Mouse (Mus musculus) heart, postnatal 25 days (tissue): Measurements from ENCODE around the gene Aifm2. TPM values are rescaled to one million over a fixed set of nuclear protein-coding genes. Genes with fewer than 3 reads are reported as not detected.

Source experiments
- DNase-seq: peaks from one replicate; pipeline ENCODE4 v3.0.0; 2022; ENCODE audit warnings: low spot score
- intact Hi-C: fragments of 180-260 bp; cut with DNase I; formaldehyde crosslinking; loops from one replicate; pipeline ENCODE4 v1.15.1; 2025
- total RNA-seq, 2 experiments: library from RNA; stranded (reverse); gene quantifications; 2 replicates each; pipeline ENCODE4 v1.2.3; 2021

Aifm2 gene
- 10 to 100 TPM; 31.3 to 31.6 TPM for total RNA-seq

DNA sequence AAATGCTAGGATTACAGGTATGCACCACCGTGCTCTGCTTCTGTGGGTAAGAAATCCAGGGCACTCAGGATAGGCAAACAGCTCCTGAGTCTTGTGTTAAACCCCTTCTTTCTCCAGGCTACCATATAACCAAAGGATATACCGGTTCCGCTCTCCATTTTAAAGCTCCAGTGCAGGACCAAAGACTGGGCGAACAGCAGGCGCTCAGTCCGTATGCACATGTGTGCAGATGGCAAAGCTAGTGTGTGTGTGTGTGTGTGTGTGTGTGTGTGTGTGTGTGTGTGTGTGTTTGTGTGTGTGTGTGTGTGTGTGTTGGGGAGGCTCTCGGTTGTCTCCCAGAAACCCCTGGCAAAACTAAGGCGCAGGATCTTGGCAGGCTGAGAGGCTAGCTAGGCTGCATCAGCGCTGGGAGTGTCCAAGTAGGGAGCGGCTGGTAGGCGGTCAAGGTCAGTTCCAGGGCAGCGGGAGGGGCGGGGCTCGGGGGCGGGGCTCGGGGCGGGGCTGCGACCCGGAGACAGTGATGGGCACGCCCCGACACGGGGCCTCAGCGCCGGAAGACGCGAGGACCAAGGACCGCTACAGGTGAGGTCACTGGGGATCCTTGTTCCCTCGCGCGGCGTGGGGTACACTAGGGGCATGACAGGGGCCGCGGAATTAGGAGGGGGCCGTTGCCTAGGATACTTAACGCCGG is at the start of gene Aifm2:
Gene Aifm2, plus strand, starts transcription at position 493 of the 691 bp plus-strand sequence.
- intact Hi-C loops = no loop called here
- DNase-seq = peak; percentile 51

DNA sequence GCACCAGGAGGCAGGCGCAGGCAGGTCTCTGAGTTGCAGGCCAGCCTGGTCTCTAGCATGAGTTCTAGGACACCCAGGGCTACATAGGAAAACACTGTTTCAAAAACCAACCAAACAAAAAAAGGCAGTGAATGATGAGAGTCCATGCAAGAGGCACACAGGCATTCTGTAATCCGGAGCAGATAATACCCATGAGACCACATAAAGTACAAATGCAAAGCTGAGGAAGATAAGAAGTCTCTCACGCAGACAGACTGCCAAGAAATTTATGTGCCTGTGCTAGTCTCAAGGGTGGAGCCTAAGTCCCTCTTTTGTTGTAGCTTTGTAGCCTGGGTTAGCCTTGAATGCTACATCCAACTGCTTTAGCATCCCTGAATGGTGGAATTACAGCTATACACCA is 49.4 kb upstream of the Aifm2 start:
- intact Hi-C loops = no loop called here
- no peak for DNase-seq

DNA sequence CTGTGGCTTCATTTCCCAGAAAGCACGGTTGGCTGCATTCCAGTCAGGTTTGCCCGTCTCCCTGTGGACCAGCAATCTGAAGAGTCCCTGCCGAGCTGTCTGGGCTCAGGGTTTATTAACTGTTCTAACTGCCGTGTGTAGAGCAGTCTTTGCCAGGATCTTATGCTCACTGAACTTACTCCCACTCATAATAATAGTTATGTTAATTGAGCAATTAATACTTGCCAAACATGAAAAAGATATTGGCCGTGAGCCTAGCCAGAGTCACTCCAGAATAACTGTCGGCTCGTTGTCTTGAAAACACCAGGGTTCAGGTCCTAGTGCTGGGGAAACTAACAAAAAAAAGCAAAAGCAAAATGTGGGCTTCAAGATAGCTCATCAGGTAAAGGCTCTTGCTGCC is 45.8 kb upstream of the Aifm2 start:
- intact Hi-C loops = no loop called here
- DNase-seq = no peak

DNA sequence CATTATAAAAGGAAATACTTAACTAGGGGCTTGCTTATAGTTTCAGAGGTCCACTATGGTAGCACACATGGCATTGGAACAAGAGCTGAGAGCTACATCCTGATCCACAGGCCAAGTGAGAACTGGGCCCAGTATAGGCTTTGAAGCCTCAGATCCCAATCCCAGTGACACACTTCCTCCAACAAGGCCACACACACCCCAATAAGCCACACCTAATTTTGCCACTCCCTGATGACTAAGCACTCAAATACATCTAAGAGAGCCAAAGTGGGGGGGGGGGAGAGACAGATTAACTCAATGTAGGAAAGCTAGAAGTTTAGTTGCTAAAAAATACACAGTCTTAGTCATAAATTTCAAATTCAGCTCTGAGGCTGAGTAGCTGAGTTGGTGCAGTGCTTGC is 45.2 kb upstream of the Aifm2 start:
- intact Hi-C loops = no loop called here
- DNase-seq = no peak

GRCm38 (mm10) chr10:61670758-61671157 is 44.3 kb upstream of the Aifm2 start:
- intact Hi-C loops = no loop called here
- no peak for DNase-seq

GRCm38 (mm10) chr10:61675935-61676334 is 39.1 kb upstream of the Aifm2 start:
- DNase-seq = no peak
- intact Hi-C loops = no loop called here

DNA sequence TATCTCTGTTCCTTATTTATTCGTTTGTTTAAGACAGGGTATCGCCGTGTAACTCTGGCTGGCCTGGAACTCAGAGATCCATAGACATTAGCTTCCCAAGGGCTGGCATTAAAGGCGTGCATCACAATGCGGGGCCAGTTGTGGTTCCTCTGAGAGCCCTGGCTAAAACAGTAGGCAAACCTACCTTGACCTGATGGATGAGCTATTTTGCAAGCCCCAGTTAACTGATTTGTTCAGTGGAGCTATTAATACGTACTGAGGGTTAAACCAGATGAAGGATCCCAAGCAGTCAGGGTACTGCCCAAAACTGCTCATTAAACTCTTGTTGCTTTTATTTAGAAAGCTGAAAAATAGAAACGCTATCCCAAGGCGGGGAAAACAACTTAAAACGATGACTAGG is 35.5 kb upstream of the Aifm2 start:
- intact Hi-C loops = no loop called here
- no peak for DNase-seq

GRCm38 (mm10) chr10:61680015-61680913 is 34.8 kb upstream of the Aifm2 start, which contains the start of gene Sar1a:
Gene Sar1a (plus strand): TSS chr10:61680299.
- peak; percentile 97 for DNase-seq
- intact Hi-C loops = no loop called here

- intact Hi-C loops = no loop called here
- DNase-seq = no peak
Observed at GRCm38 (mm10) chr10:61689405-61689804, 25.7 kb upstream of the Aifm2 start.

DNA sequence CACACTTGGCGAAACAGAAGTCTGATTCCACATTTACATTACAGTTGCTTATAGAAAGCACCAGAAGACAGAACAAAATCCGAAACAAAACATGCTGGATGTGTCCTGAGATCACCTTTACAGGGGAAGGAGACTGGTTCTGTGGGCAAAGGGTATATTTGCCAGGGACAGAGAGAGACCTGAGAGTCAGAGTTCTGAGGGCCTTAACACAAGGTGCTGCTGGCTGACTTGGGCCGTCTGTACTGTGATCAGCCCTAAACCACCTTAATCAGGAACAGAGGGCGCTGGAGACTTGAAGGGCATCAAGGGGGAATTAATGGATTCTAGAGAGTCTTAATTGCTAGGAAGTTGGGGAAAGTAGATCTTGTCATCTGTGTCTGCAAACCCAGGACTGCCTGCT is 21.5 kb upstream of the Aifm2 start:
- DNase-seq = no peak
- intact Hi-C loops = no loop called here

- intact Hi-C loops = no loop called here
- peak; percentile 90 for DNase-seq
Observed at GRCm38 (mm10) chr10:61694870-61695670, 20.0 kb upstream of the Aifm2 start, which contains the start of gene Tysnd1. Gene Tysnd1 (plus strand): TSS chr10:61695514.

DNA sequence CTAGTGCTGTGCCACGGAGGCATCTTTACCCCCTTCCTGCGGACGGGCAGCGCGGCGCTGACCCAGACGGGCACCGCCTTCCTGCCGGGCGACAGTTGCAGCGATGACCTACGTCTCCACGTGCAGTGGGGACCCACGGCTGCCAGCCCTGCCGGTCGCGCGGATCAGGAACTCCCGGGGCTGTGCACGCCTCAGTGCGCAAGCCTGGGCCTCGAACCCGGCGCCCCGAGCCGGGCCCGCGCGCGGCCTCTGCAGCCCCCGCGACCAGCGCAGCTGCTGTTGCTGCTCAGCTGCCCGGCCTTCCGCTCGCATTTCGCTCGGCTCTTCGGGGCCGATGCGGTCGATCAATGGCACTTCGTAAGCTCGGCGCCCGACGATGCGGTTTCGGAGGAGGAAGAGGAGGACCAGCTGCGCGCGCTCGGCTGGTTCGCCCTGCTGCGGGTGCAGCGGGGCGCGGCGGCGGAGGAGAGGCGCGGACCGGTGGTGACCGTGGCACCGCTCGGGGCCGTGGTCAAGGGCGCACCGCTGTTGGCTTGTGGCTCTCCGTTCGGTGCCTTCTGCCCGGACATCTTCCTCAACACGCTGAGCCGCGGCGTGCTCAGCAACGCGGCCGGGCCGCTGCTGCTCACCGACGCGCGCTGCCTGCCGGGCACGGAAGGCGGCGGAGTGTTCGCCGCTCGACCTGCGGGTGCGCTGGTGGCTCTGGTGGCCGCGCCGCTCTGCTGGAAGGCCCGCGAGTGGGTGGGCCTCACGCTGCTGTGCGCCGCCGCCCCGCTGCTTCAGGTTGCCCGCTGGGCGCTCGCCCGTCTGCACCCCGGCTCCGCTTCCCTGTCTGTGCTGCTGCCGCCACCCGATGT is 19.1 kb upstream of the Aifm2 start:
- intact Hi-C loops = no loop called here
- no peak for DNase-seq

DNA sequence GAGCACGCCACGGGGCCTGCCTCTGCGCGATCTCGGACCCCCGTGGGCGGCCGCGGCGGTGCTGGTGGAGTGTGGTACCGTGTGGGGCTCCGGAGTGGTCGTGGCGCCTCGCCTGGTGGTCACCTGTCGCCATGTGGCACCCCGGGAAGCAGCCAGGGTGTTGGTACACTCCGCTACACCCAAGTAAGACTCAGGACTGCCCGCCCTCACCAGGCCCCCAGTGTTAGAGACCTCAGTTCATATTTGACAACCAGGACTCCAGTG is 18.6 kb upstream of the Aifm2 start:
- intact Hi-C loops = no loop called here
- no peak for DNase-seq

DNA sequence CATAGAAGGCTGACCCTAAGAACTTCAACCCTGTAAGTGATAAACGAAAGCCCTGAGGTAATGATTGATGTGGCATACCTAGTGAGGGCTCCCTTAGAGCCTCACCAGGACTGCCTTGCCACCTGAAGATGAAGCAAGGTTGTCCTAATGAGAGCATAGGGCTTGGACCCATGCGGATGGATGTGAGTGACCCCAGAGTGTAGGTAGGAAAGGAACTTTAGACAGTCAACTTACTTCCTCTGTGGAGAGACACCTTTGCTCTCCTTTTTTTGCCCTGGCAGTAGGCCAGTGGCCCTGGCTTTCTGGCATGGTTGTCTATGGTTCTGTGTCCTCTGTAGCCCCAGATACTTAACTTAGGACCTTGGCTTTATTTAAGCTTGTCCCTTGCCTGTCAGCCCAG is 18.0 kb upstream of the Aifm2 start:
- DNase-seq = no peak
- intact Hi-C loops = no loop called here

GRCm38 (mm10) chr10:61704663-61705062 is 10.4 kb upstream of the Aifm2 start:
- DNase-seq = no peak
- intact Hi-C loops = no loop called here

DNA sequence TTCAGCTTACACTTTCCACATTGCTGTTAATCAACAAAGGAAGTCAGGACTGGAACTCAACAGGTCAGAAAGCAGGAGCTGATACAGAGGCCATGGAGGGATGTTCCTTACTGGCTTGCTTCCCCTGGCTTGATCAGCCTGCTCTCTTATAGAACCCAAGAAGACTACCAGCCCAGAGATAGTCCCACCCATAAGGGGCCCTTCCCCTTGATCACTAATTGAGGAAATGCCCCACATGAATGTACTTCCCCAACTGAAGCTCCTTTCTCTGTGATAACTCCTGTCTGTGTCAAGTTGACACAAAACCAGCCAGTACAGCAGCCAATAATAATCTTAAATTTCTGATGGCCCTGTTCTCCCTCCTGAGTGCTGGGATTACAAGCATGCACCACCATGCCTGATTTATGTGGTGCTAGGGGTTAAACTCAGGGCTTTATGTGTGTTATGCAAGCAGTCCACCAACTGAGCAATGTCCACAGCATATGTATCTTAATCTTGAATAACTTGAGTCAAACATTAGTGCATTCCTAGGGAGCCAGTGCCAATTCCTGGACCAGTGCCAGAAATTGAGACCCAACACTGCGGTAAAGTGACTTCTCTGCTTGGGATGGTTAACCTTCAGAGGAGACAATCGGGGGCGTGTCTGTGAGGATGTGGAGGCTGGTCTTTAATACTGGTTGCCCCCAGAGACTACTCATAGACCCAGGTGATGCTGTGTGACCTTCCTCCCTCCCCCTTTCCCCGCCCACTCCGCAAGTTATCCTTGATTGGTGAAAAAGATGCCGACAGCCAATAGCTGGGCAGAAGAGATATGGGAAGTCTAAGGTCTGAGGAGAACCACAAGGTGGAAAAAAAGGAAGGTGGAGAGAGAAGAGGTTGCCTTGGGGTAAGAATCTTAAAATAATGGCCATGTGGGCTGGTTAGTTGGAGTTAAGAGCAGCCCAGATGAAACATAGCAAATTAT is 8.4 kb upstream of the Aifm2 start:
- intact Hi-C loops = no loop called here
- no peak for DNase-seq

GRCm38 (mm10) chr10:61713601-61714000 is 1.5 kb upstream of the Aifm2 start:
- DNase-seq = no peak
- intact Hi-C loops = no loop called here

- DNase-seq = no peak
- intact Hi-C loops = no loop called here
Observed at GRCm38 (mm10) chr10:61714146-61714545, 917 bp upstream of the Aifm2 start.

DNA sequence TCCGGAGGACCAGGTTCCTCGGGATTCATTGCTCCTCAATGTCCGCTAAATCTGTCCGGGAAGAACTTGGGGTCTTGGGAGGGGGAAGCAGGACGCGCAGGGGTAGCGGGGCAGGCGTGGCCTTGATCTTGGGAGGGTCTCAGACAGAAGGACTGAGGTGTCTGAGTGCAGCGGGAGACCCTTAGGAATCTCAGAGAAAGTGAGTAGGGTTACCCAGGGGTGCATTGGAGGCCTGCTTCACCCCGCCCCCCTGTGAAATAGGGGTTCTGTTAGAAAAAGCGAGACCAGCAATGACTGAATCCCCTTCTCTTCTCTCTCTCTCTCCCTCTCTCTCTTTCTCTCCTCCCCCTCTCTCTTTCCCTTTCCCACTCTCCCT is 387 bp downstream of the Aifm2 start:
- intact Hi-C loops = no loop called here
- DNase-seq = no peak
